Mouse (Mus musculus) gastrocnemius, postnatal 14 days (tissue): ENCODE results near the gene Pbx3. TPM values are rescaled to one million over a fixed set of nuclear protein-coding genes. Genes with fewer than 3 reads are reported as not detected.

Source experiments
- DNase-seq: peaks from one replicate; pipeline ENCODE4 v3.0.0; 2021; ENCODE audit warnings: mixed read lengths
- intact Hi-C: fragments of 180-260 bp; cut with DNase I; formaldehyde crosslinking; loops from one replicate; pipeline ENCODE4 v1.15.1; 2025; ENCODE audit warnings: low total_unique reads
- total RNA-seq, 2 experiments: library from RNA; stranded (reverse); gene quantifications; 2 replicates each; pipeline ENCODE4 v1.2.3; 2021

Gene Pbx3
- total RNA-seq, 2 experiments from 2014 or later: 4.0 to 4.4 TPM

DNA sequence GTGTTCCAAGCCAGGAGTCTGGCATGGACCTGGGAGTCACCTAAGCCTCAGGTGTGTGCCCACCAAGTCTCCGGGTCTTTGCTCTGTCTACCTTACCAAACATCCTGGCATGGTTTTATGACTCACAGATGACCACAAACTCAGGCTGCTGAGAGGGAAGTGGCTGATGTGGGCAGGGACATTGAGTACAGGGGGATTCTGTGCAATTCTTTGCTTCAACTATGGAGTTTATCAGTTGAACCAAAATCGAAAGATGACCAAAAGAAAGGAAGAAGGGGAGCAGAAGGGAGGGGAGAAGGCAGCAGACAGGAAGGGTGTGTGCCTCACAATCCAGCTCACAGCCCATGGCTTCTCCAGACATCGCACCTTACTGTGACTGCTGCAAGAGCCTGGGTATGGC lies 210.5 kb downstream of the Pbx3 start:
- no peak for DNase-seq
- intact Hi-C loops: no loop called here

GRCm38 (mm10) chr2:34157746-34158145 lies 215.2 kb downstream of the Pbx3 start:
- intact Hi-C loops: no loop called here
- no peak for DNase-seq

DNA sequence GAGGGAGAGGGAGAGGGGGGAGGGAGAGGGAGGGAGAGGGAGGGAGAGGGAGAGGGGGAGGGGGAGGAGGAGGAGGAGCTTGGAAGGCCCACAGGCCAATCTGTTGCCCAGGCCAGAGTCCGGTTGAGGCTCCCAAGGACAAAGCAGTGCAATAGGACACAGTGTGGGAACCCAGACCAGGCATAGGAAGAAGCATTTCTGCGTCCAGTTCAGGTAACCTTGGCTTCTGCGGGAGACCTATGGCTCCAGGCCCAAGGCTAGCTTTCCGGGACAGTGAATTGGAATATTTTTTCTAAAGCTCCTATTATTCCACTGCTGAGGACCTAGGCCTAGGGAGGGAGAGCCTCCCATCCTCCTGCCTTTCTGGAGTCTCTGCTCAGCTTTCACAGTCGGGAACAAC lies 218.1 kb downstream of the Pbx3 start:
- no peak for DNase-seq
- intact Hi-C loops: no loop called here

GRCm38 (mm10) chr2:34153336-34153735 lies 219.6 kb downstream of the Pbx3 start:
- DNase-seq: no peak
- intact Hi-C loops: no loop called here

GRCm38 (mm10) chr2:34150560-34150959 lies 222.4 kb downstream of the Pbx3 start:
- no peak for DNase-seq
- intact Hi-C loops: no loop called here

DNA sequence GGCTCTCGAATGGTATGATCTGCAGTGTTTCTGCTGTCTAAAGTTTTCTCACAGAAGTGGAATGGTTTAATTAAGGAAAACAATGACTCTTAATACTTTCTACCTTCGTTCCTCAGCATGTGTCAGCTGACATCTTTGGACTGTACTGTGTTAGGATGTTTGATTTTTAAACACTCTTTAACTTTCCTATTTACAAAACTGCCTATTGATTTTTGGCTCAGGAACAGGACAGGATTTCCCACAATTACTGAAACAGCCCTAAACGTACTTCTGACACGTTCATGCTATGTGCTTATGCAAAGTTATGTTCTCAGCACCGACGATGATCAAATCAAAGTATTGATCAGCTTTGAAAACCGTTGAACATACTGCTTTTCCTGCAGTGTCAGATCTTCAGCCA lies 224.7 kb downstream of the Pbx3 start:
- no peak for DNase-seq
- intact Hi-C loops: no loop called here

DNA sequence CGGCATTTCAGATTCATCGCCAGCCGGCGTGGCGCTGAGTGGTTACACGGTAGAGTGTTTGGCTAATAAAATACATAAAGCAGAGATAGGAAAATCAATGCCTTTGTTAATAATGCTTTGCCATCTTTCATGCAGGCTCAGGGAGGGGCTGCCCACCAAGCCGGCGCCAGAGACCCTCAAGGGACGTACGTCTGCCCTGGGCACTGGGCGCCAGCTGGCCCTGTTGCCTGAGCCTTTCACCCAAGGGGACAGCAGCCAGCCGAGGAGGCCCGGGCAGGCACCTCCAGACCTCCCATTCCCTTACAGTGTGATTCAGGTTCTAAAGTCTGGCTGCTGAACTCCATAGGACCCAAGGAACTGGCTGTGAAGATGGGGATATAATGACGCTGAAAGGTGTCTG lies 225.5 kb downstream of the Pbx3 start:
- intact Hi-C loops: no loop called here

GRCm38 (mm10) chr2:34147036-34147435 lies 225.9 kb downstream of the Pbx3 start:
- intact Hi-C loops: no loop called here
- DNase-seq: no peak

More for the DNA sequence above, 225.5 kb downstream of the Pbx3 start:
- no peak for DNase-seq

- intact Hi-C loops: no loop called here
- DNase-seq: no peak
Measured at GRCm38 (mm10) chr2:34146431-34146830, 226.5 kb downstream of the Pbx3 start.

GRCm38 (mm10) chr2:34139470-34140158 lies 233.3 kb downstream of the Pbx3 start:
- no peak for DNase-seq
- intact Hi-C loops: no loop called here

GRCm38 (mm10) chr2:34135316-34135715 lies 237.6 kb downstream of the Pbx3 start:
- DNase-seq: no peak
- intact Hi-C loops: no loop called here

GRCm38 (mm10) chr2:34132751-34133150 lies 240.2 kb downstream of the Pbx3 start:
- intact Hi-C loops: no loop called here
- no peak for DNase-seq

- no peak for DNase-seq
- intact Hi-C loops: no loop called here
Measured at GRCm38 (mm10) chr2:34129674-34130267, 243.2 kb downstream of the Pbx3 start.

GRCm38 (mm10) chr2:34127871-34128270 lies 245.1 kb downstream of the Pbx3 start:
- DNase-seq: no peak
- intact Hi-C loops: no loop called here

DNA sequence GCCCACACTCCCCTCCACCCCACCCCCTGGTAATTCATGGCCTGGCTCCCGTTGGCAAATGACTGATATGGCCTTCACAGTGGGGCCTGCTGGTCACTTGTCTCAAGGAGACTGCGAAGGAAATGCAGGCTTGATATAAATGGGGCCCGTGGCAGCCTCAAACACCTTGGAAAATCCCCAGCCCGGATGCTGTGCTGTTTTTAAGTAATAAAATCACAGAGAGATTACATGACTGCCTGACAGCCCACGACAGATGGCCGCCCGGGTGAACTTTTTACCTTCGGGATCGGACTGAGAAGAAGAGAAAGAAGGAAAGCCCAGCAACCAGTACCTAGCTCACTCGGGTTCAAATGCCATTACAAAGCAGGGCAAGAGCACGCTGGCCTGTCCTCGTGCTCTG lies 249.0 kb downstream of the Pbx3 start:
- DNase-seq: no peak
- intact Hi-C loops: no loop called here

Other genes starting within 250 kb of the Pbx3 start
- gene Mapkap1, start 33.6 kb upstream of the Pbx3 start, total RNA-seq: 10 to 100 TPM; 42.9 to 48.7 TPM